Mouse (Mus musculus): ENCODE results near the gene Susd6.

GRCm38 (mm10) chr12:80878653-80879052 is 88.3 kb downstream of the Susd6 start:
- no peak for TF ChIP-seq POLR2A (IDR thresholded peaks at IDR 0.05; ENCODE audit: insufficient read depth, low read depth, low read length)
- TF ChIP-seq CTCF (IDR thresholded peaks at IDR 0.05; ENCODE audit: insufficient read depth, low read depth, low read length), result no peak

All from olfactory bulb, adult 2 months (tissue).